Mouse (Mus musculus) gastrocnemius, postnatal 14 days (tissue): ENCODE results near the gene Cyb5d2. TPM values are rescaled to one million over a fixed set of nuclear protein-coding genes. Genes with fewer than 3 reads are reported as not detected.
"Not testable (repeated sequence)": the region's sequence is repeated elsewhere in the genome, so short reads cannot be mapped to it uniquely, and the experiment has no call there.

ENCODE experiments used
- DNase-seq: peaks from one replicate; pipeline ENCODE4 v3.0.0; 2021; ENCODE audit warnings: mixed read lengths
- intact Hi-C: fragments of 180-260 bp; cut with DNase I; formaldehyde crosslinking; loops from one replicate; pipeline ENCODE4 v1.15.1; 2025; ENCODE audit warnings: low total_unique reads
- total RNA-seq, 2 experiments: library from RNA; stranded (reverse); gene quantifications; 2 replicates each; pipeline ENCODE4 v1.2.3; 2021

Cyb5d2 gene
- total RNA-seq, 2 experiments from 2014 or later: 8.6 to 9.0 TPM

GRCm38 (mm10) chr11:72782503-72782902 lies 13.4 kb downstream of the Cyb5d2 start:
- DNase-seq: no peak
- intact Hi-C loops: no loop called here

DNA sequence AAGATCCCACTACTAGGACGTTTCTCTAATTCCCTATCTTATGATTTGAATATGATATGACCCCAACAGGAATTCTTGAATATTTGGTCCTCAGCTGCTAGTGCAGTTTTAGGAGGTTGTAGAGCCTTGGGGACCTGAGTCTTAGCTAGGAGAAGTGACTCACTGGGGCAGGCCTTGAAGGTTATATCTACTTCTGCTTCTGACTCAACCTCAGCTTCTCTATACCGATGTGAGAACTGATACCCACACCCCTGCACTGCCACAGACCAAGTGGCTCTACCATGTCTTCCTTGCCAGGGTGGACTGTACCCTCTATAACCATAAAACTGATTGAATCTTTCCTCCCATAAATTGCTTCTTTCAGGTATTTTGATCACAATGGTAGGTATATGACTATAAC lies 13.8 kb downstream of the Cyb5d2 start:
- DNase-seq: no peak
- intact Hi-C loops: no loop called here

DNA sequence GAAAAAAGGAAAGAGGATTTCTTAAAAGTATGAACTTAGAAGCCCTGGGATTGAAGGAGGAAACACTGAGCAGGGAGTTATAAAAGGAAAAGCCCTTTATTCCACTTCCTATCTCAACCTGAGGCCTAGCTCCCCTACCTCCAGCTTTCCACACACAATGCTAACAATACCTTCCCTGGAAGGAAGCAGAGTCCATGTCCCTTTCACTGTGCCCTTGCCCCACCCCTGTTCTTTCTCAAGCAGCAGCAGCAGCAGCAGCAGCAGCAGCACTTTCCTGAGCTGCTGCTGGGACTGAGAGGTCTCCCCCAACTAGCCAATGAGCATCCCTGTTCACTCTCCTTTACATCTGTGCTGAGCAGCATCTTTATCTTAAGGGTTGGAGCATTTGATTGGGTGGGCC lies 17.0 kb downstream of the Cyb5d2 start:
- intact Hi-C loops: no loop called here
- DNase-seq: no peak

DNA sequence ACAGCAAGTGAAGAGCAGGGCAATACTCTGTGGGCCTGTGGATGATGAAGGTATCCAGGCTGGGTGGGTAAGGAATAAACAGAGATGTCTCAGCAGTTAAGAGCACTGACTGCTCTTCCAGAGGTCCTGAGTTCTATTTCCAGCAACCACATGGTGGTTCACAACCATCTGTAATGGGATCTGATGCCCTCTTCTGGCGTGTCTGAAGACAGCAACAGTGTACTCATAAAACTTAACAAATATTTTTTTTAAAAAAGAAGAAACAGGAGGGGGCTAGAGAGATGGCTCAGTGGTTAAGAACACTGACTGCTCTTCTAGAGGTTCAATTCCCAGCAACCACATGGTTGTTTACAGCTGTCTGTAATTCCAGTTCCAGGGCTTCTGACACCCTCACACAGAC lies 23.3 kb downstream of the Cyb5d2 start:
- intact Hi-C loops, DNase-seq: not testable (repeated sequence)

DNA sequence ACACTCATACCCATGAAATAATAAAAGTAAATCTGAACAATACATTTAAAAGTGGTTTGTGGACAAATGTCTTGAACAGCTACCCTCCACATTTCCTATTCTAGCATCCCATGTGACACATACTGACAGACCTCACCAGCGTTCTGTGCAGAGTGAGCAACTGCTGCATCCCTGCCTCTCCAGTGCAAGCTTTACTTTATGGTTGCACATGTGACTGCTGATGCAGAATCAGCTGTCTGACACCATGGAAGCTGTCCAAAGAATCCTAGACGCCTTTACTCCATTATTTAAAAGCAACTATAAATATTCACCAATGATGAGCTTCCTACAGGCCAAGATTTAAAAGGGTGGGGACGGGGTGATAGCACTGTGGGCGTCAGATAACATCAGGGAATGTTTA lies 24.5 kb downstream of the Cyb5d2 start:
- DNase-seq: no peak
- intact Hi-C loops: no loop called here

- no peak for DNase-seq
- intact Hi-C loops: no loop called here
Measured at GRCm38 (mm10) chr11:72770816-72771215, 25.1 kb downstream of the Cyb5d2 start.

DNA sequence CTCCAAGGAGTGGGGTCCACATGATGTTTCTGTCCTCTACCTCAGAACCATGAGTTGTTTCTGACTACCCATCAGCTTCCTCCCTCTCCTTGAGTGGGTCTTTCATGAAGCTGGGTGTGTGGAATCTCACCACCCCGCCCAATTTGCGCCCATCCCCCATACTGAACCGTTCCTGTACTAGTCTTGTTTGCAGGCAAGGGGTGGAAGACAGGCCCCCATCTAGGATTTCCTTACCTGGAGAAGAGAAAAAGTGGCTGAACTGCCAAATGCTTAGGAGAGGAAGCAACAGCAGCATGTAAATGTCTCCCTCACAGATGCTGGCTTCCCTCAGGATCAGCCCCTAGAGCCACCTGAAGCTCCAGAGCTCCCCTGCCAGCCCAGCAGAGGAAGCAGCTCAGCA lies 25.6 kb downstream of the Cyb5d2 start:
- no peak for DNase-seq
- intact Hi-C loops: no loop called here

GRCm38 (mm10) chr11:72769061-72769460 lies 26.9 kb downstream of the Cyb5d2 start:
- DNase-seq: no peak
- intact Hi-C loops: no loop called here

GRCm38 (mm10) chr11:72767716-72768115 lies 28.2 kb downstream of the Cyb5d2 start:
- no peak for DNase-seq
- intact Hi-C loops: no loop called here

DNA sequence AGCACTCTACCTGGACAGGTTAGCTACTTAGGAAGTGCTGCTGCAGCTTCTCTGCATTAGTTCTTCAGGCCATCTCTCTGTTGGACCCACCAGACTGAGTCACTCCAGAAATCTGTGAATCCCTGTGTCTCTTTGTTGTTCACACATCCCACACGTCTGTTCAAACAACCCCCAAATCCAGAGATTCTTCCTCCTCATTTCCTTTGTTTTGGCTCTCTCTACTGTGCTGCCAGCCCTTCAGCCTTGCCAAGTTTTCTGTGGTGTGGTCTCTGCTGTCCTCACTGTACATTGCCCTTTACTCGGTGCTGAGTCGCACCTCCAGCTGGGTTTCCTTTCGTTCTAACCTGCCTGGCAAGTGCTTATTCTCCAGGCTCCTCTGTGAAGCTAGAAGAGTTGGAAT lies 31.7 kb downstream of the Cyb5d2 start:
- no peak for DNase-seq
- intact Hi-C loops: no loop called here

- no peak for DNase-seq
- intact Hi-C loops: no loop called here
Measured at GRCm38 (mm10) chr11:72760781-72761180, 35.2 kb downstream of the Cyb5d2 start.

DNA sequence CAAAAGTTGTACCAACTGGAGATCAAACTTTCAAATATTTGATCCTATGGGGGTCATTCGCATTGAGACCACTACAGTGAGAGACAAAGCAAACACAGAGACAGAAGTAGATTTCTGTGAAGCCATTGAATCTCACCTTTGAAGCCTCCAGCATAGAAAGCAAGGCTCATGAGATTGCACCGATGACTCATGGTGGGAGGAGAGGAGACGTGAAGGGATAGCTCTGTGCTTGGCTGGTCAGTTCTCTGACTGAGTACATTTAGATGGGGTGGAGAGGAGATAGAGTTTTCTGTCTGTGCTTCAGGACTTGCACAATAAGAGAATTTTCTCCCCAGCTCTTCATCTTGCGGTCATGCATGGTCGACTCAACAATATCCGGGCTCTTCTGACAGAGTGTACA lies 36.4 kb downstream of the Cyb5d2 start:
- intact Hi-C loops: no loop called here
- no peak for DNase-seq

DNA sequence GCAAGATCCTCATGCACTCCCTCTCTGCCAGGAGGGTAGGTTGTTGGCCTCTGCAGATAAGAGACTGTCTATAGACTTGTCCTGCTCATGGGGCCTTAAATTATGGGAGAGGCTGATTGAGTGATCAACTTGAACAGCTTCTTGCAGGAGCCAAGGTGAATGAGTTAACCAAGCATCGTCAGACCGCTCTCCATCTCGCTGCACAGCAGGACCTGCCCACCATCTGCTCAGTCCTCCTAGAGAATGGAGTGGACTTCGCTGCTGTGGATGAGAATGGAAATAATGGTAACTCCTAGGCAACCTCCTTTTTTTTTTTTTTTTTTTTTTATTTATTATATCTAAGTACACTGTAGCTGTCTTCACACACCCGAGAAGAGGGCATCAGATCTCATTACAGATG lies 37.6 kb downstream of the Cyb5d2 start:
- DNase-seq: no peak
- intact Hi-C loops: no loop called here

DNA sequence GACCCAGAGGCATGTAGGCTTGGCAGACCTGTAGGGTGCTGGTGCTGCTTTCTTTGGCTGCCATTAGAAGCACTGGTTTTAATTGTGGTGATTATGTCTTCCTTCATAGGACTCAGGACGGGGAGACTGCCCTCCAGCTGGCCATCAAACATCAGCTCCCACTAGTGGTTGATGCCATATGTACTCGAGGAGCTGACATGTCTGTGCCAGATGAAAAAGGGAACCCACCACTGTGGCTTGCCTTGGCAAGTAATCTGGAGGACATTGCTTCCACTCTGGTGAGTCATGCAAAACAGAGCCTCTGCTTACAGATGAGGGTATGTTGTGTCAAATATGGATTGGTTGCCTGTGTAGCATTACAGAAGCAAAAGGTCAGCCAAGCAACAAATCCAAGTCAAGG lies 44.0 kb downstream of the Cyb5d2 start:
- intact Hi-C loops: no loop called here
- DNase-seq: no peak

- no peak for DNase-seq
- intact Hi-C loops: no loop called here
Measured at GRCm38 (mm10) chr11:72739048-72739447, 56.9 kb downstream of the Cyb5d2 start.

- DNase-seq, intact Hi-C loops: not testable (repeated sequence)
Measured at GRCm38 (mm10) chr11:72737517-72737916, 58.4 kb downstream of the Cyb5d2 start.

GRCm38 (mm10) chr11:72736320-72736719 lies 59.6 kb downstream of the Cyb5d2 start:
- intact Hi-C loops: no loop called here
- no peak for DNase-seq

- intact Hi-C loops: no loop called here
- DNase-seq: no peak
Measured at GRCm38 (mm10) chr11:72735519-72735860, 60.5 kb downstream of the Cyb5d2 start.

- intact Hi-C loops: no loop called here
- DNase-seq: no peak
Measured at GRCm38 (mm10) chr11:72734840-72735518, 61.0 kb downstream of the Cyb5d2 start.

GRCm38 (mm10) chr11:72733736-72734135 lies 62.2 kb downstream of the Cyb5d2 start:
- intact Hi-C loops: no loop called here

More at GRCm38 (mm10) chr11:72733736-72734135, 62.2 kb downstream of the Cyb5d2 start:
- DNase-seq: no peak
